Mouse (Mus musculus) thymus, postnatal 4 days (tissue): ENCODE data around the gene Hist1h2ad.
"Not testable (repeated sequence)": the region's sequence is repeated elsewhere in the genome, so short reads cannot be mapped to it uniquely, and the experiment has no call there.

Experiments used
- DNase-seq: peaks from one replicate; pipeline ENCODE4 v3.0.0; 2021

The Hist1h2ad gene

GRCm38 (mm10) chr13:23570261-23571021 is 3.7 kb upstream of the Hist1h2ad start:
- not testable (repeated sequence) for DNase-seq

DNA sequence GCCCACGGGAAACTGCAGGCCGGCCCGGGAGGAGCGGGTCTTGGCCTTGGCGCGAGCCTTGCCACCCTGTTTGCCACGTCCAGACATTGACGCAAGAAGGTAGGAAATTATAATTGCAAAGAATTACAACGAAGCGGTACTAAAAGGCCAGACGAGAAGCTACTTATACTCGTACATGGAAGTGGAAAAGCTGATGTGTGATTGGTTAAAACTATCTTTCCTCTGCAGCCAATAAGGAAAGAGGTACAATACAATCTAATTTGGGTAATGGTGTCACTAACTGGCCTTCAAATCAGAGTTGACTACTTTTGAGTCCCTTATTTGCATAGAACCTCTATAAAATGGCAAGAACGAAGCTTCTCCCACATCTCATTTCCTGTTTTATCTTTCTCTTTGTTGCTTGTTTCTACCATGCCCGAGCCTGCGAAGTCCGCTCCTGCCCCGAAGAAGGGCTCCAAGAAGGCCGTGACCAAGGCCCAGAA is 3.1 kb upstream of the Hist1h2ad start, which contains the start of the genes Hist1h2ae and Hist1h2bg:
Gene Hist1h2ae, minus strand, starts transcription at position 199 of the 482 bp plus-strand sequence.
Gene Hist1h2bg, plus strand, starts transcription at position 375 of the 482 bp plus-strand sequence.
- peak; percentile 79 for DNase-seq

DNA sequence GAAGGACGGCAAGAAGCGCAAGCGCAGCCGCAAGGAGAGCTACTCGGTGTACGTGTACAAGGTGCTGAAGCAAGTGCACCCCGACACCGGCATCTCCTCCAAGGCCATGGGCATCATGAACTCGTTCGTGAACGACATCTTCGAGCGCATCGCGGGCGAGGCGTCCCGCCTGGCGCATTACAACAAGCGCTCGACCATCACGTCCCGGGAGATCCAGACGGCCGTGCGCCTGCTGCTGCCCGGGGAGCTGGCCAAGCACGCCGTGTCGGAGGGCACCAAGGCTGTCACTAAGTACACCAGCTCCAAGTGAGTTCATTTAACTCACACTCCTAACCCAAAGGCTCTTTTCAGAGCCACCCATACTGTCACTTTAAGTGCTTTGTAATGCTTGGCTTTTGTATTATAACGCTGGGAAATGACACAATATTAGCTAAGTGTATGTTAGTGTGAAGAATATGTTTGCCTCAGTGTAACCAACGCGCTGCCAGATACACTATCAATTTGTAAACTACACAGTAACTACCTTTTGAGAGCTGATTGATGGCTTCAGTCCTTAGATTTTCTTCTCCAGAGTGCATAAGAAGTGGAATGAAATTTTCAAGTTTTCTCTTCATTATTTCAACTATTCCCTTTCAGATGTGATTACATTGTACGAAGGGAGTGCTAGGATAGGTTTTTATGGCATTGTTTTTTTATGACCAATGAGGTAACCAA is 2.5 kb upstream of the Hist1h2ad start:
- peak; percentile 30 for DNase-seq

- no peak for DNase-seq
Measured at GRCm38 (mm10) chr13:23572218-23573033, 1.8 kb upstream of the Hist1h2ad start.

- peak; percentile 49 for DNase-seq
Measured at GRCm38 (mm10) chr13:23573034-23573897, 915 bp upstream of the Hist1h2ad start.

DNA sequence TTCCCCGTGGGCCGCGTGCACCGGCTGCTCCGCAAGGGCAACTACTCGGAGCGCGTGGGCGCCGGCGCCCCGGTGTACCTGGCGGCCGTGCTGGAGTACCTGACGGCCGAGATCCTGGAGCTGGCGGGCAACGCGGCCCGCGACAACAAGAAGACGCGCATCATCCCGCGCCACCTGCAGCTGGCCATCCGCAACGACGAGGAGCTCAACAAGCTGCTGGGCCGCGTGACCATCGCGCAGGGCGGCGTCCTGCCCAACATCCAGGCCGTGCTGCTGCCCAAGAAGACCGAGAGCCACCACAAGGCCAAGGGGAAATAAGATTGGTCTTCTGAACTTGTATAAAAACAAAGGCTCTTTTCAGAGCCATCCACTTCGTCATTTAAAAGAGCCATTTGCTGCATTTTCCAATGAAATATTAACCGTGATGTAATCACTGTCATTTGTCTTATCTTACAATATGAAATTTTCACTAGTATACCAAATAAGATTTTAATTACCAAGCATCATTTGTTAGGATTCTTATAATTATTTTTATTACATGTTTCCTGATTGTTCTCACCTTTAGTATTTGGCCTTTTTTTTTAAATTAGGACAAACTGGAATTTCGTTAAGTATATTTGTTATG is 477 bp downstream of the Hist1h2ad start:
- DNase-seq, result not testable (repeated sequence)

- DNase-seq, result peak; percentile 40
Measured at GRCm38 (mm10) chr13:23575271-23575851, 1.2 kb downstream of the Hist1h2ad start, which contains the start of gene Hist1h3d. TSS of gene Hist1h3d (plus strand) at chr13:23575763.

GRCm38 (mm10) chr13:23575864-23576313 is 1.7 kb downstream of the Hist1h2ad start:
- peak; percentile 41 for DNase-seq

DNA sequence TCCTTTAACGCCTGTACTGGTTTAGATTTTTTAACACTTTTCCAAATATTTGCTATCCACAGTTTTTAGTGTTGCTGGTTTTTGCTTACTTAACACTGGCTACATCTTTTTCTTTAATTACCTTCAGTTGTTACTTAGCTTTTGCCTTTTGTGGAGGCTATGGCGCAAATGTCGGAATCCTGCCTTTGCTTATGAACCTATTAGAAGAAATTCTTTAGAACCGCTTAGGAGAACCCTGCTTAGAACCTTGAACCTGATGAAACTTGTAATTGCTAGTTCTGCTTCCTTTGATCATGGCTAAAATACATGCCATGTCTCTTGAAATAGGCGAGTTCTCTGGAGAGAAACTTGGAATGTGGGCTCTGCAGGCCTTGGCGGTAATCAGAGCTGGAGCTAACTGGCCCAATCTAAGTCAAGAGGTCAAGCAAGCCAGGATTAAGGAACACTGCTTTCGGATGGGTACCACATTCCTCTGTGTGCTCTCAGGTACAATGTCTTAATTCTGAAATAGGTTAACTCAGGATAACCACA is 2.2 kb downstream of the Hist1h2ad start:
- no peak for DNase-seq

GRCm38 (mm10) chr13:23576906-23577639 is 2.9 kb downstream of the Hist1h2ad start:
- DNase-seq, result no peak

- no peak for DNase-seq
Measured at GRCm38 (mm10) chr13:23577835-23578234, 3.7 kb downstream of the Hist1h2ad start.

- DNase-seq, result peak; percentile 91
Measured at GRCm38 (mm10) chr13:23581408-23582218, 7.4 kb downstream of the Hist1h2ad start, which contains the start of gene Hist1h4d. TSS of gene Hist1h4d (plus strand) at chr13:23581598.

DNA sequence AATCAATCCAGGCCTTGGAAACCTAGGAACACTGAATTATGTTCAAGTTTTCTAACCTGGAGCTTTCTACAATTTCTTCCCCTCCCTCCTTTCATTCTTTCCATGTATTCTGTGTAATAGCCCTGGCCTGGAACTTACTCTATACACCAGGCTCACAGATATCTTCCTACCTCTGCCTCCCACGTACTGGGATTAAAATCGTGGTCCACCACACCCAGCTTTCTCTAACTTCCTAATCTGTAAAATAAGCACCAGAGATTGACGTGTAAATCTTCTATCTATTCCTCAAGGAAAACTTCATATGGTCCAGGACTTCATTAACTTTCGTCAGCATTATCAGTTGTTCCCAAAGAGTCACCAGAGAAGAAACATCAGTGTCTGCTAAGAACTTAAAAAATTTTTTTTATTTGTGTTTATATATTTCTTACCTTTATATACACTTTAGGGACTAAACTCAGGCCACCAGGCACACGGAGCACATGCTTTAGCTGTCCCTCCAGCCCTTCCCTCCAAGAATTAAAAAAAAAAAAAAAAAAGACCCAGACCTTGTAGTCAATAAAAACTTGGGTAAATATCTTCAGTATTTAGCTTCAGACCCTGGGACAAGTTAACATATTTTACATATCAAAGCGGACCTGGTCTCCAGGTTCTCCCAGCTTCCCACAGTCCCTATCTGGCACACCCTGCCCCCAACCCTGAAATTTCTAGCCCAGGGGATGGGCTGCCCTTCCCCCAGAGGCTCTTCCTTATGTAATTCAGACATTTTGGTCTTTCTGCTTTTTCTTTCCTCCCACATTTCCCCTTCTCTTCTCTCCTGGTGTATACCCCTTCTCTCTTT is 8.3 kb downstream of the Hist1h2ad start:
- DNase-seq, result peak; percentile 26

DNA sequence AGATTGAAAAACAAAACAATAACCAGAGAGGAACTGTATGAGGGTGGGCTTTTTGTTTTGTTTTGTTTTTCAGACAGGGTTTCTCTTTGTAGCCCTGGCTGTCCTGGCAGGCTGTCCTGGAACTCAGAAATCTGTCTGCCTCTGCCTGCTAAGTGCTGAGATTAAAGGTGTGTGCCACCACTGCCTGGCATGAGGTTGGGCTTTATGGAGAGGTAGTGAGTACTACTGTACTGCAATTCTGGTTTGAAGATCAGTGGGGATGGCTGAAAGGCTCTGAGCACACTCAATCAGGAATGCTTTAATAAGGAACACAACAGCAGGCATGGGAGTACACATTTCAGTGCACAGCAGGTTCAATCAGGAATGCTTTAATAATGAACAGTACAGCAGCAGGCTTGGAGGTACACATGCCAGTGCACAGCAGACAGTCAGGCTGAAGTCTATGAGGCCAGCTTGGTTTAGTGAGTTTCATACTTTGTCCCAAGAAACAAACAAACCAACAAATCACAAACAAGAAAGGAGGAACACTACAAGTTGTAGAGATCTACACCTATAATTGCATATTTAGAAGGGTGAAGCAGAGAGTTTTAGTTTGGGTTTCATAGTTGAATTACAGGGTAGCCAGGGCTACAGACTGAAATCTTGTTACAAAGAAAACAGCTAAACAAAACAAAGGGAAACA is 9.3 kb downstream of the Hist1h2ad start:
- peak; percentile 24 for DNase-seq

DNA sequence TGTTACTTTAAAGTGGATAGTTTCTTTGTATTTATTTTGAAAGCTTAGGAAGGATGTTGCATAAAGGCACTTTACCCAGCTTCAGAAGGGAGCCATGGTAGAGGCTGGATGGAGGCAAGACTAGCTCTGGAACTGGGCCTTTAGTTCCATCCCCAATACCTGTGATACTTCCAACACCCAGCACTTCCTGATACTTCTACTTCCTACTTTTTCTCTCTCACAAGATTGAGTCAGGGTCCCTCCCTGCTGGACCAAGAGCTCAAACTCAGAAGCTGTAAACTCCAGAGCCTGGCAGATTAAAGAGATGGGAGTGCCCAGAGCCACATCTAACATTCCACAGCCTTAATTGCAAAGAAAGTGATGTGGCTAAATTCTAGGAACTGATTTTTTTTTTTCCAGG is 10.2 kb downstream of the Hist1h2ad start:
- peak; percentile 30 for DNase-seq

- DNase-seq, result peak; percentile 81
Measured at GRCm38 (mm10) chr13:23585029-23585441, 10.9 kb downstream of the Hist1h2ad start.

DNA sequence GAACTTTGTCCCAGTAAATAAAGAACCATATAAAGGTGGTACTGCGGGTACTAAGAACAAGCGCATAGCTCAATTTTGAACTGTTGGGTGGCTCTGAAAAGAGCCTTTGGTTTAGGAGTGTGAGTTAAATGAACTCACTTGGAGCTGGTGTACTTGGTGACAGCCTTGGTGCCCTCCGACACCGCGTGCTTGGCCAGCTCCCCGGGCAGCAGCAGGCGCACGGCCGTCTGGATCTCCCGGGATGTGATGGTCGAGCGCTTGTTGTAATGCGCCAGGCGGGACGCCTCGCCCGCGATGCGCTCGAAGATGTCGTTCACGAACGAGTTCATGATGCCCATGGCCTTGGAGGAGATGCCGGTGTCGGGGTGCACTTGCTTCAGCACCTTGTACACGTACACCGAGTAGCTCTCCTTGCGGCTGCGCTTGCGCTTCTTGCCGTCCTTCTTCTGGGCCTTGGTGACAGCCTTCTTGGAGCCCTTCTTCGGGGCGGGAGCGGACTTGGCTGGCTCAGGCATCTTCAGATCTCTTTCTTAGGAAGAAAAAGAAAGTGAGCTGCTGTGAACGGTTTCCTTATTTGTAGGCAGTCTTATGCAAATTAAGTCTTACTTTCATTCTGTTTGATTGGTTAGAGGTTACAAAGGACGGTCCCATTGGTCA is 11.4 kb downstream of the Hist1h2ad start:
- DNase-seq, result peak; percentile 77
